Comparison of ENCODE assay signal across 8 mouse cellular contexts in genomic region chr9:56923841-56924650, GRCm38 (mm10). TPM values are rescaled to one million over a fixed set of nuclear protein-coding genes. Genes with fewer than 3 reads are reported as not detected.
DNase-seq lines count a peak whose midpoint lies in the region; ATAC-seq lines count a peak whose summit lies in the region.

No protein-coding gene starts in this region.

- H3K4me1 ChIP-seq in heart, embryonic 13.5 days, result peaks cover 56% of the 10 kb centered on the region
- H3K4me1 ChIP-seq in embryonic facial prominence, embryonic 10.5 days, result peaks cover 59% of the 10 kb centered on the region
- peaks cover 58% of the 10 kb centered on the region for H3K4me1 ChIP-seq in hindbrain, embryonic 13.5 days (replicated peaks)
- H3K4me1 ChIP-seq in midbrain, embryonic 10.5 days, result peaks cover 56% of the 10 kb centered on the region

- H3K27ac ChIP-seq in heart, embryonic 13.5 days (replicated peaks), result peak overlapping the region; percentile 93
- H3K27ac ChIP-seq in embryonic facial prominence, embryonic 10.5 days (replicated peaks), result no peak overlapping the region; the same call in 1 of the 2 replicates
- H3K27ac ChIP-seq in hindbrain, embryonic 13.5 days, result no peak overlapping the region
- peak overlapping the region; percentile 61 for H3K27ac ChIP-seq in midbrain, embryonic 10.5 days (replicated peaks)

- peak overlapping the region; percentile 96 for H3K4me2 ChIP-seq in heart, embryonic 13.5 days
- H3K4me2 ChIP-seq in hindbrain, embryonic 13.5 days, result peak overlapping the region; percentile 85

- peak overlapping the region; percentile 81 for H3K9ac ChIP-seq in heart, embryonic 13.5 days
- H3K9ac ChIP-seq in hindbrain, embryonic 13.5 days, result peak overlapping the region; percentile 49

- no peak for DNase-seq in heart, adult 9 months (ENCODE audit: low spot score in 2 of 2)
- no peak for DNase-seq in embryonic facial prominence, embryonic 10.5 days (ENCODE audit: low spot score)
- no peak for DNase-seq in midbrain, embryonic 10.5 days (ENCODE audit: low spot score)
- DNase-seq in natural killer cell, adult 2 months (ENCODE audit: low spot score in 2 of 2), result no peak
- DNase-seq in spleen, adult 12 weeks (ENCODE audit: low spot score), result no peak
- no peak for DNase-seq in left cerebral cortex, adult 8-10 months (ENCODE audit: low spot score in 2 of 2)

- peaks cover 48% of the 10 kb centered on the region for H3K36me3 ChIP-seq in heart, embryonic 13.5 days
- H3K36me3 ChIP-seq in embryonic facial prominence, embryonic 10.5 days (replicated peaks), result peaks cover 72% of the 10 kb centered on the region
- peaks cover 7% of the 10 kb centered on the region for H3K36me3 ChIP-seq in hindbrain, embryonic 13.5 days
- peaks cover 69% of the 10 kb centered on the region for H3K36me3 ChIP-seq in midbrain, embryonic 10.5 days

- H3K9me3 ChIP-seq in heart, embryonic 13.5 days, result no peaks in the 10 kb centered on the region
- peaks cover 3% of the 10 kb centered on the region; the same call in 1 of the 2 replicates for H3K9me3 ChIP-seq in embryonic facial prominence, embryonic 10.5 days
- H3K9me3 ChIP-seq in hindbrain, embryonic 13.5 days, result no peaks in the 10 kb centered on the region
- no peaks in the 10 kb centered on the region; the same call in 1 of the 2 replicates for H3K9me3 ChIP-seq in midbrain, embryonic 10.5 days (replicated peaks)

- ATAC-seq in heart, embryonic 13.5 days (ENCODE audit: extremely low read depth, insufficient number of reproducible peaks, low FRiP score, low TSS enrichment), result no peak
- no peak for ATAC-seq in hindbrain, embryonic 13.5 days (ENCODE audit: low FRiP score)

- H3K4me3 ChIP-seq in heart, embryonic 13.5 days, result peak overlapping the region; percentile 75
- H3K4me3 ChIP-seq in embryonic facial prominence, embryonic 10.5 days, result peak overlapping the region; percentile 78
- peak overlapping the region; percentile 13 for H3K4me3 ChIP-seq in hindbrain, embryonic 13.5 days
- peak overlapping the region; percentile 75 for H3K4me3 ChIP-seq in midbrain, embryonic 10.5 days

- 40% methylated on average over 8 of the region's 8 CpGs for WGBS in heart, embryonic 13.5 days
- WGBS in embryonic facial prominence, embryonic 10.5 days, result 67% methylated on average over 8 of the region's 8 CpGs
- 75% methylated on average over 8 of the region's 8 CpGs for WGBS in hindbrain, embryonic 13.5 days
- 79% methylated on average over 8 of the region's 8 CpGs for WGBS in midbrain, embryonic 10.5 days

- no peaks in the 10 kb centered on the region for H3K27me3 ChIP-seq in heart, embryonic 13.5 days (replicated peaks)
- H3K27me3 ChIP-seq in embryonic facial prominence, embryonic 10.5 days (replicated peaks; ENCODE audit: low read depth, poor library complexity, severe bottlenecking), result no peaks in the 10 kb centered on the region
- peaks cover 11% of the 10 kb centered on the region; the same call in 1 of the 2 replicates for H3K27me3 ChIP-seq in hindbrain, embryonic 13.5 days
- H3K27me3 ChIP-seq in midbrain, embryonic 10.5 days (ENCODE audit: low read depth, poor library complexity, severe bottlenecking), result peaks cover 1% of the 10 kb centered on the region; the same call in 1 of the 2 replicates

RNA-seq across cellular contexts. Expression of gene Snx33, which starts 4.1 kb away (rescaled TPM):
- 6.6 TPM in 2 replicates for polyA plus RNA-seq in heart, embryonic 13.5 days (2015; fragmentation: Nextera tagmentation; extraction: Ambion mirVana)
- polyA plus RNA-seq in embryonic facial prominence, embryonic 10.5 days (2016; fragmentation: Nextera tagmentation; extraction: Ambion mirVana), result 10.4 and 11.1 TPM in 2 replicates
- polyA plus RNA-seq in hindbrain, embryonic 13.5 days (2015; fragmentation: Nextera tagmentation; extraction: Ambion mirVana), result 2.9 and 3.7 TPM in 2 replicates
- 8.0 and 8.4 TPM in 2 replicates for polyA plus RNA-seq in midbrain, embryonic 10.5 days (2016; fragmentation: Nextera tagmentation; extraction: Ambion mirVana)
- total RNA-seq in left cerebral cortex, adult 8-10 months (2022), result 10 to 100 TPM in 1 of 4 experiments, 1 to 10 TPM in 3; 7.9 to 10.5 (median 8.9) TPM

RNA-seq across cellular contexts. Expression of gene Imp3, which starts 13.2 kb away (rescaled TPM):
- 61.8 and 63.2 TPM in 2 replicates for polyA plus RNA-seq in heart, embryonic 13.5 days (2015; fragmentation: Nextera tagmentation; extraction: Ambion mirVana)
- polyA plus RNA-seq in embryonic facial prominence, embryonic 10.5 days (2016; fragmentation: Nextera tagmentation; extraction: Ambion mirVana), result 66.3 and 69.3 TPM in 2 replicates
- polyA plus RNA-seq in hindbrain, embryonic 13.5 days (2015; fragmentation: Nextera tagmentation; extraction: Ambion mirVana), result 74.5 and 74.8 TPM in 2 replicates
- 58.4 and 65.2 TPM in 2 replicates for polyA plus RNA-seq in midbrain, embryonic 10.5 days (2016; fragmentation: Nextera tagmentation; extraction: Ambion mirVana)
- total RNA-seq in left cerebral cortex, adult 8-10 months (2022), result 10 to 100 TPM; 50.3 to 56.8 (median 51.5) TPM

RNA-seq across cellular contexts. Expression of gene Snupn, which starts 26.6 kb away (rescaled TPM):
- 17.4 and 17.8 TPM in 2 replicates for polyA plus RNA-seq in heart, embryonic 13.5 days (2015; fragmentation: Nextera tagmentation; extraction: Ambion mirVana)
- 27.1 and 28.1 TPM in 2 replicates for polyA plus RNA-seq in embryonic facial prominence, embryonic 10.5 days (2016; fragmentation: Nextera tagmentation; extraction: Ambion mirVana)
- 28.5 and 31.5 TPM in 2 replicates for polyA plus RNA-seq in hindbrain, embryonic 13.5 days (2015; fragmentation: Nextera tagmentation; extraction: Ambion mirVana)
- polyA plus RNA-seq in midbrain, embryonic 10.5 days (2016; fragmentation: Nextera tagmentation; extraction: Ambion mirVana), result 29.7 and 30.2 TPM in 2 replicates
- 10 to 100 TPM; 13.5 to 16.5 (median 15.5) TPM for total RNA-seq in left cerebral cortex, adult 8-10 months (2022)

RNA-seq across cellular contexts. Expression of gene Cspg4, which starts 59.2 kb away (rescaled TPM):
- 24.2 and 26.2 TPM in 2 replicates for polyA plus RNA-seq in heart, embryonic 13.5 days (2015; fragmentation: Nextera tagmentation; extraction: Ambion mirVana)
- polyA plus RNA-seq in embryonic facial prominence, embryonic 10.5 days (2016; fragmentation: Nextera tagmentation; extraction: Ambion mirVana), result 2.2 and 2.5 TPM in 2 replicates
- polyA plus RNA-seq in hindbrain, embryonic 13.5 days (2015; fragmentation: Nextera tagmentation; extraction: Ambion mirVana), result 4.2 and 5.2 TPM in 2 replicates
- polyA plus RNA-seq in midbrain, embryonic 10.5 days (2016; fragmentation: Nextera tagmentation; extraction: Ambion mirVana), result 0.91 and 1.7 TPM in 2 replicates
- total RNA-seq in left cerebral cortex, adult 8-10 months (2022), result 10 to 100 TPM; 14.2 to 17.9 (median 15.9) TPM

RNA-seq across cellular contexts. Expression of gene Odf3l1, which starts 59.6 kb away (rescaled TPM):
- 0.49 and 0.73 TPM in 2 replicates for polyA plus RNA-seq in heart, embryonic 13.5 days (2015; fragmentation: Nextera tagmentation; extraction: Ambion mirVana)
- not detected in 2 replicates for polyA plus RNA-seq in embryonic facial prominence, embryonic 10.5 days (2016; fragmentation: Nextera tagmentation; extraction: Ambion mirVana)
- polyA plus RNA-seq in hindbrain, embryonic 13.5 days (2015; fragmentation: Nextera tagmentation; extraction: Ambion mirVana), result 0.18 TPM in 1 of 2 replicates, not detected in the other
- polyA plus RNA-seq in midbrain, embryonic 10.5 days (2016; fragmentation: Nextera tagmentation; extraction: Ambion mirVana), result not detected in 2 replicates
- total RNA-seq in left cerebral cortex, adult 8-10 months (2022), result under 1 TPM in 2 of 4 experiments, not detected in 2; 0.30 to 0.37 TPM

Comparison
In these comparisons a context has a peak if more than half of its experiments do, and no peak if none do; other contexts are left out.
1. H3K27ac ChIP-seq: peak in heart, embryonic 13.5 days (single experiment) and midbrain, embryonic 10.5 days (single experiment); none in embryonic facial prominence, embryonic 10.5 days (single experiment) and hindbrain, embryonic 13.5 days (single experiment).
2. H3K4me3 ChIP-seq: peak in every context shown above with its lines; median percentile 78 in embryonic facial prominence, embryonic 10.5 days; 75 in heart, embryonic 13.5 days; 75 in midbrain, embryonic 10.5 days; 13 in hindbrain, embryonic 13.5 days.